Mouse (Mus musculus): ENCODE data around the gene Arhgap5. TPM values are rescaled to one million over a fixed set of nuclear protein-coding genes. Genes with fewer than 3 reads are reported as not detected.

Gene Arhgap5
- total RNA-seq, 2 experiments from 2014 or later: 74.0 to 96.2 TPM

Other genes with a start within 250 kb of the Arhgap5 start
- 1 to 10 TPM; 2.2 to 2.5 TPM for gene Akap6, start 195.4 kb downstream of the Arhgap5 start, total RNA-seq (2021)